ENCODE assay signal across 13 mouse cellular contexts in the genomic region with DNA sequence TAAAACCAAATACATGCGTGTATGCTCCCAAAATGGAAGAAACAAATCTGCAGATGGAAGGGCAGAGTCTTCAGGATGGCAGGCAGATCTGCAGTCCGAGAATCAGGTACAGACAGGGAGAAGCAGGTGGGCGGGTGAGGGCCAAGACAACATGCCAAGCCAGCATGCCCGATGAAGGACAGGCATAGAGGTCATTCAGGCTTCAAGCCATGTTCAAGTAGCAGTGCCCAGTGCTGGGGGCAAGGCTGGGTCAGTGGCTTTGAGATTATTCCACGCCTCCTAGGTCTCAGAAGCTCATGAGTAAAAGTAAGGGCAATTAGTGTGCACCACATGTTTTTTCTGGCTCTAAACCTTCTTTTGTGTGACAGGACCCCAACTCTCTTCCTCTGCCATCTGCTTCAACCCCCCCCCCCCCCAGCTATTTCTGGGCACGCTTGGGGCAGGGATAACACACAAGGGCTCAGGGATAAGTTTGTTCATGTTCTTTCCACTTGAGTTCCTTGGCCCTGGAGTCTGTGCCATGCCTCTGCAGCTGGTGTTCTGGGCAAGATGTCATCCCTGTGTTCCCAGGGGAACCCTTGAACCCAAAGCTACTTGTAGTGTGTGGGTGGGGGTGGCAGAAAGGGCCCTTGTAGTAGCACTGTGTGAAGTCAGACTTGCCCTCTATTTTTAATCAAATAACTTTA. TPM values are rescaled to one million over a fixed set of nuclear protein-coding genes. Genes with fewer than 3 reads are reported as not detected.
DNase-seq lines count a peak whose midpoint lies in the region; ATAC-seq and TF ChIP-seq lines count a peak whose summit lies in the region.
"Had no signal": no experiment of that assay in that cellular context is flagged by ENCODE, and none has a peak within 500 bp of the region (broad histone marks: within the 10 kb centered on the region; RNA-seq: fewer than 3 reads in every experiment).

No protein-coding gene starts in this region.

- no peaks in the 10 kb centered on the region for H3K27me3 ChIP-seq in heart, adult 2 months (ENCODE audit: control insufficient read depth, insufficient read depth, low read length)
- no peaks in the 10 kb centered on the region for H3K27me3 ChIP-seq in heart, embryonic 11.5 days (ENCODE audit: control insufficient read depth, insufficient read depth, low read length)
- H3K27me3 ChIP-seq: neural tube, embryonic 13.5 days had no signal

- TF ChIP-seq POLR2A in heart, adult 2 months (IDR thresholded peaks at IDR 0.05; ENCODE audit: insufficient read depth, low read depth, low read length) = no peak

- TF ChIP-seq EP300 in heart, adult 2 months (IDR thresholded peaks at IDR 0.05; ENCODE audit: insufficient read depth, low read depth, low read length) = no peak

- intact Hi-C loops in heart, adult 2 months (cut with DNase I) = no loop called here

- peaks cover 2% of the 10 kb centered on the region for H3K36me3 ChIP-seq in heart, adult 2 months (ENCODE audit: control insufficient read depth, insufficient read depth, low read length)
- no peaks in the 10 kb centered on the region for H3K36me3 ChIP-seq in heart, embryonic 11.5 days (ENCODE audit: control insufficient read depth, insufficient read depth, low read length)
- H3K36me3 ChIP-seq: heart, embryonic 10.5 days had no signal

- no peak overlapping the region for H3K4me3 ChIP-seq in heart, adult 2 months
- no peak overlapping the region for H3K4me3 ChIP-seq in heart, embryonic 11.5 days (ENCODE audit: low read depth, low read length)
- H3K4me3 ChIP-seq: heart, embryonic 10.5 days; neural tube, embryonic 13.5 days had no signal

- H3K4me1 ChIP-seq in heart, adult 2 months (ENCODE audit: control insufficient read depth, insufficient read depth, low read length) = peaks cover 11% of the 10 kb centered on the region; the same call in 1 of the 2 replicates
- no peaks in the 10 kb centered on the region for H3K4me1 ChIP-seq in heart, embryonic 11.5 days (ENCODE audit: control insufficient read depth, insufficient read depth, low read length)
- H3K4me1 ChIP-seq: heart, embryonic 10.5 days; neural tube, embryonic 13.5 days had no signal

- WGBS in heart, adult 2 months = 69% methylated on average over 6 of the region's 6 CpGs
- WGBS in heart, embryonic 11.5 days (ENCODE audit: insufficient replicate concordance) = 79% methylated on average over 6 of the region's 6 CpGs

- no peaks in the 10 kb centered on the region for H3K9me3 ChIP-seq in heart, embryonic 11.5 days (replicated peaks; ENCODE audit: control insufficient read depth, low read length)
- H3K9me3 ChIP-seq: heart, embryonic 10.5 days; neural tube, embryonic 13.5 days had no signal

- H3K9ac ChIP-seq in heart, adult 2 months (ENCODE audit: low read depth, low read length) = no peak overlapping the region; the same call in 1 of the 2 replicates
- H3K9ac ChIP-seq in heart, embryonic 11.5 days (ENCODE audit: low read depth, low read length) = no peak overlapping the region
- H3K9ac ChIP-seq: neural tube, embryonic 13.5 days had no signal

- H3K4me2 ChIP-seq in heart, embryonic 11.5 days = no peak overlapping the region
- H3K4me2 ChIP-seq: neural tube, embryonic 13.5 days had no signal

- no peak for ATAC-seq in heart, embryonic 11.5 days (replicated peaks; ENCODE audit: insufficient number of reproducible peaks, low FRiP score, low TSS enrichment)

- TF ChIP-seq CTCF in heart, adult 2 months (IDR thresholded peaks at IDR 0.05) = no peak

- no peaks in the 10 kb centered on the region for H3K79me2 ChIP-seq in heart, adult 2 months (replicated peaks; ENCODE audit: control insufficient read depth, insufficient read depth, low read length)

- DNase-seq in heart, adult 2 months = peak in 1 of 2 experiments; percentile 50
- peak; percentile 31 for DNase-seq in retina, postnatal 1 day
- DNase-seq in retina, embryonic 14.5 days (ENCODE audit: low spot score) = no peak
- peak; percentile 53 to 54 for DNase-seq in gastrocnemius, adult 8-10 months (ENCODE audit: low spot score in 2 of 2)
- DNase-seq in layer of hippocampus, adult 9-10 months (ENCODE audit: low spot score) = no peak
- no peak for DNase-seq in urinary bladder, postnatal 25 days (ENCODE audit: low spot score)
- DNase-seq: heart, postnatal 36 days; kidney, postnatal 4 days; lung, adult 18-20 months; right cerebral cortex, postnatal 4 days had no signal

- H3K27ac ChIP-seq in heart, adult 2 months = peak overlapping the region; percentile 73
- no peak overlapping the region for H3K27ac ChIP-seq in heart, embryonic 11.5 days (ENCODE audit: low read depth, low read length)
- H3K27ac ChIP-seq: heart, embryonic 10.5 days; neural tube, embryonic 13.5 days had no signal

RNA-seq across cellular contexts. Expression of gene Sacs, which starts 16.8 kb away (rescaled TPM):
- 10 to 100 TPM; 24.2 to 25.8 TPM for total RNA-seq in heart, adult 2 months (2021)
- 3.3 and 8.9 TPM in 2 replicates for polyA plus RNA-seq in heart, adult 2 months (2012; rRNA removed)
- 4.2 and 5.0 TPM in 2 replicates for polyA plus RNA-seq in heart, embryonic 11.5 days (2014; fragmentation: Nextera tagmentation; extraction: Ambion mirVana)
- total RNA-seq in gastrocnemius, adult 8-10 months (2022) = 10 to 100 TPM in 2 of 4 experiments, 1 to 10 TPM in 2; 8.4 to 14.2 (median 10.9) TPM

Comparison
In these comparisons a context has a peak if more than half of its experiments do, and no peak if none do; other contexts are left out.
1. DNase-seq: peak in retina, postnatal 1 day (single experiment) and gastrocnemius, adult 8-10 months (2 of 2); none in retina, embryonic 14.5 days (single experiment), layer of hippocampus, adult 9-10 months (single experiment) and urinary bladder, postnatal 25 days (single experiment).